Mouse (Mus musculus) forebrain, postnatal 0 days (tissue): ENCODE measurements at regions not wholly inside any gene's neighbourhood (a gene's known extent, or its start where the extent isn't known, plus 50 kb on each side); places are given as distances from the start of the nearest gene placed in this dataset.

ENCODE experiments used
- ATAC-seq: fragments of 200-750 bp; cut with Nextera tagmentation; 2 replicates; pipeline ENCODE4 v1.8.0; 2017; ENCODE audit warnings: mild to moderate bottlenecking, moderate library complexity
- DNase-seq: peaks from one replicate; pipeline ENCODE4 v3.0.0-alpha.2; 2015
- H3K27ac ChIP-seq: fragments of 300-500 bp; sonication (generic); 2 replicates; pipeline ENCODE4 v1.5.1; 2014; ENCODE audit warnings: low read depth, mild to moderate bottlenecking, antibody characterized with exemption, low read length, moderate library complexity, mixed read lengths
- H3K27me3 ChIP-seq: fragments of 300-500 bp; sonication (generic); 2 replicates; pipeline ENCODE4 v1.6.1; 2014; ENCODE audit warnings: mild to moderate bottlenecking, low read length, mixed read lengths; ENCODE audit not compliant: insufficient read depth
- H3K36me3 ChIP-seq: fragments of 300-500 bp; sonication (generic); 2 replicates; pipeline ENCODE4 v1.6.1; 2014; ENCODE audit warnings: mild to moderate bottlenecking, moderate library complexity; ENCODE audit not compliant: insufficient read depth
- H3K4me1 ChIP-seq: fragments of 300-500 bp; sonication (generic); 2 replicates; pipeline ENCODE4 v1.6.1; 2014; ENCODE audit warnings: antibody characterized with exemption; ENCODE audit not compliant: insufficient read depth
- H3K4me2 ChIP-seq: fragments of 300-500 bp; sonication (generic); 2 replicates; pipeline ENCODE4 v1.6.1; 2014; ENCODE audit warnings: low read depth, mild to moderate bottlenecking, moderate library complexity
- H3K4me3 ChIP-seq: fragments of 300-500 bp; sonication (generic); 2 replicates; pipeline ENCODE4 v1.5.1; 2014; ENCODE audit warnings: low read depth, low read length, mixed read lengths
- H3K9ac ChIP-seq: fragments of 300-500 bp; sonication (generic); 2 replicates; pipeline ENCODE4 v1.6.1; 2014; ENCODE audit warnings: mild to moderate bottlenecking
- H3K9me3 ChIP-seq: fragments of 300-500 bp; sonication (generic); 2 replicates; pipeline ENCODE4 v1.6.1; 2016; ENCODE audit warnings: low read length
- CTCF ChIP-seq: sonication (generic); IDR thresholded peaks from 2 replicates; pipeline ENCODE4 v1.5.1; 2016; ENCODE audit warnings: antibody characterized with exemption, control low read depth, low read depth
- WGBS: fragments of 180-500 bp; shearing (Covaris S2); extraction: QIAGEN DNeasy Blood & Tissue Kit; methylation state at CpG from one replicate; pipeline ENCODE4 v1.1.7; 2014; 5-methylcytosine and 5-hydroxymethylcytosine counted together

- Histone ChIP-seq H3K9me3 (no peaks in the 10 kb centered on the region), H3K27ac (peak overlapping the region; percentile 29; the same call in 1 of the 2 replicates), H3K4me2 (no peak overlapping the region), H3K4me3 (no peak overlapping the region), H3K9ac (peak overlapping the region; percentile 35; the same call in 1 of the 2 replicates), H3K27me3 (no peaks in the 10 kb centered on the region), H3K36me3 (no peaks in the 10 kb centered on the region), H3K4me1 (0 out of 2 replicates have a peak, but pooled peaks cover 11% of the 10 kb centered on the region)
- DNase-seq: peak; percentile 54
- ATAC-seq: peak; percentile 64
- WGBS: 30% methylated on average over 12 of the region's 12 CpGs
- no peak for TF ChIP-seq CTCF
Measured at GRCm38 (mm10) chr12:29343147-29343852, 184.9 kb upstream of the Myt1l start.

- TF ChIP-seq CTCF: no peak
- Histone ChIP-seq H3K4me3 (no peak overlapping the region), H3K27ac (no peak overlapping the region), H3K27me3 (no peaks in the 10 kb centered on the region), H3K9me3 (no peaks in the 10 kb centered on the region), H3K4me1 (peaks cover 5% of the 10 kb centered on the region; the same call in 1 of the 2 replicates), H3K9ac (no peak overlapping the region), H3K4me2 (no peak overlapping the region), H3K36me3 (no peaks in the 10 kb centered on the region)
- peak; percentile 61 for ATAC-seq
- 56% methylated on average over 2 of the region's 2 CpGs for WGBS
- peak; percentile 58 for DNase-seq
Measured at GRCm38 (mm10) chr12:29348698-29349097, 179.5 kb upstream of the Myt1l start.

GRCm38 (mm10) chr12:29349146-29349850, 178.9 kb upstream of the Myt1l start:
- no peak for DNase-seq
- Histone ChIP-seq H3K4me3 (no peak overlapping the region), H3K27me3 (no peaks in the 10 kb centered on the region), H3K9me3 (no peaks in the 10 kb centered on the region), H3K36me3 (no peaks in the 10 kb centered on the region), H3K27ac (0 out of 2 replicates have a peak overlapping the region, but pooled peaks have one; percentile 29), H3K9ac (no peak overlapping the region), H3K4me1 (peaks cover 6% of the 10 kb centered on the region; the same call in 1 of the 2 replicates), H3K4me2 (no peak overlapping the region)
- WGBS: 51% methylated on average over 9 of the region's 9 CpGs
- TF ChIP-seq CTCF: no peak
- no peak for ATAC-seq

- WGBS: 16% methylated on average over 9 of the region's 11 CpGs
- Histone ChIP-seq H3K36me3 (no peaks in the 10 kb centered on the region), H3K4me3 (no peak overlapping the region), H3K4me1 (peaks cover 12% of the 10 kb centered on the region; the same call in 1 of the 2 replicates), H3K4me2 (no peak overlapping the region), H3K9ac (0 out of 2 replicates have a peak overlapping the region, but pooled peaks have one; percentile 11), H3K27me3 (no peaks in the 10 kb centered on the region), H3K9me3 (no peaks in the 10 kb centered on the region), H3K27ac (no peak overlapping the region; the same call in 1 of the 2 replicates)
- peak; percentile 72 for ATAC-seq
- TF ChIP-seq CTCF: no peak
- peak; percentile 47 for DNase-seq
Measured at GRCm38 (mm10) chr12:29353777-29354496, 174.2 kb upstream of the Myt1l start.

GRCm38 (mm10) chr12:29354816-29355215, 173.4 kb upstream of the Myt1l start:
- H3K9me3 ChIP-seq: no peaks in the 10 kb centered on the region
- ATAC-seq: no peak
- 32% methylated on average over 5 of the region's 6 CpGs for WGBS
- no peaks in the 10 kb centered on the region for H3K27me3 ChIP-seq
- no peak overlapping the region for H3K4me3 ChIP-seq
- no peak overlapping the region for H3K9ac ChIP-seq
- TF ChIP-seq CTCF: no peak
- H3K27ac ChIP-seq: no peak overlapping the region
- H3K4me1 ChIP-seq: peaks cover 12% of the 10 kb centered on the region; the same call in 1 of the 2 replicates
- no peaks in the 10 kb centered on the region for H3K36me3 ChIP-seq
- no peak overlapping the region for H3K4me2 ChIP-seq
- DNase-seq: no peak

- H3K9ac ChIP-seq: peak overlapping the region; percentile 31
- no peak overlapping the region for H3K4me2 ChIP-seq
- no peaks in the 10 kb centered on the region for H3K27me3 ChIP-seq
- H3K27ac ChIP-seq: peak overlapping the region; percentile 73
- 10% methylated on average over 11 of the region's 11 CpGs for WGBS
- H3K4me1 ChIP-seq: peaks cover 12% of the 10 kb centered on the region; the same call in 1 of the 2 replicates
- DNase-seq (peak; percentile 65), ATAC-seq (peak; percentile 72)
- H3K4me3 ChIP-seq: no peak overlapping the region
- H3K9me3 ChIP-seq: no peaks in the 10 kb centered on the region
- no peaks in the 10 kb centered on the region for H3K36me3 ChIP-seq
- TF ChIP-seq CTCF: peak; percentile 52
Measured at GRCm38 (mm10) chr12:29356681-29357397, 171.3 kb upstream of the Myt1l start.
